Mouse (Mus musculus): ENCODE data around the gene Cdc42ep1. TPM values are rescaled to one million over a fixed set of nuclear protein-coding genes. Genes with fewer than 3 reads are reported as not detected.

The Cdc42ep1 gene
- polyA plus RNA-seq, 1 experiment from 2014 or later: 10.7 TPM

GRCm38 (mm10) chr15:78868826-78869233 is 26.4 kb downstream of the Cdc42ep1 start:
- 35% methylated on average over 7 of the region's 7 CpGs for WGBS
- ATAC-seq (ENCODE audit: low FRiP score) (peak; percentile 35; the same call in 1 of the 2 replicates), DNase-seq (ENCODE audit: low spot score) (peak; percentile 28)
- H3K4me1 ChIP-seq (replicated peaks; ENCODE audit: control insufficient read depth, insufficient read depth, low read length): no peaks in the 10 kb centered on the region; the same call in 1 of the 2 replicates
- peak overlapping the region; percentile 71 for H3K27ac ChIP-seq
- H3K27me3 ChIP-seq (ENCODE audit: control insufficient read depth, insufficient read depth, low read length): no peaks in the 10 kb centered on the region
- H3K9me3 ChIP-seq (ENCODE audit: control insufficient read depth, low read length): no peaks in the 10 kb centered on the region
- no peak overlapping the region for H3K4me3 ChIP-seq (replicated peaks; ENCODE audit: low read length)
- H3K9ac ChIP-seq: no peak overlapping the region
- no peak overlapping the region for H3K4me2 ChIP-seq (replicated peaks)
- no peaks in the 10 kb centered on the region for H3K36me3 ChIP-seq (replicated peaks; ENCODE audit: control insufficient read depth, insufficient read depth)

GRCm38 (mm10) chr15:78869775-78870174 is 27.4 kb downstream of the Cdc42ep1 start:
- peak; percentile 82 for DNase-seq (ENCODE audit: low spot score)
- H3K4me3 ChIP-seq (replicated peaks; ENCODE audit: low read length): no peak overlapping the region
- H3K27ac ChIP-seq: no peak overlapping the region
- H3K9me3 ChIP-seq (ENCODE audit: control insufficient read depth, low read length): no peaks in the 10 kb centered on the region
- H3K27me3 ChIP-seq (ENCODE audit: control insufficient read depth, insufficient read depth, low read length): no peaks in the 10 kb centered on the region
- no peaks in the 10 kb centered on the region; the same call in 1 of the 2 replicates for H3K4me1 ChIP-seq (replicated peaks; ENCODE audit: control insufficient read depth, insufficient read depth, low read length)
- H3K36me3 ChIP-seq (replicated peaks; ENCODE audit: control insufficient read depth, insufficient read depth): no peaks in the 10 kb centered on the region
- ATAC-seq (ENCODE audit: low FRiP score): no peak
- no peak overlapping the region for H3K4me2 ChIP-seq (replicated peaks)
- 24% methylated on average over 6 of the region's 6 CpGs for WGBS
- H3K9ac ChIP-seq: no peak overlapping the region

- no peaks in the 10 kb centered on the region for H3K36me3 ChIP-seq (replicated peaks; ENCODE audit: control insufficient read depth, insufficient read depth)
- peak; percentile 37 for DNase-seq (ENCODE audit: low spot score)
- peaks cover 11% of the 10 kb centered on the region for H3K4me1 ChIP-seq (replicated peaks; ENCODE audit: control insufficient read depth, insufficient read depth, low read length)
- no peak for ATAC-seq (ENCODE audit: low FRiP score)
- no peak overlapping the region for H3K27ac ChIP-seq
- no peaks in the 10 kb centered on the region for H3K27me3 ChIP-seq (ENCODE audit: control insufficient read depth, insufficient read depth, low read length)
- 63% methylated on average over 5 of the region's 5 CpGs for WGBS
- H3K4me3 ChIP-seq (replicated peaks; ENCODE audit: low read length): no peak overlapping the region
- H3K4me2 ChIP-seq (replicated peaks): no peak overlapping the region
- no peaks in the 10 kb centered on the region for H3K9me3 ChIP-seq (ENCODE audit: control insufficient read depth, low read length)
- no peak overlapping the region for H3K9ac ChIP-seq
These were observed 29.7 kb downstream of the Cdc42ep1 start for GRCm38 (mm10) chr15:78872021-78872608.

GRCm38 (mm10) chr15:78873803-78874435 is 31.5 kb downstream of the Cdc42ep1 start:
- no peaks in the 10 kb centered on the region for H3K36me3 ChIP-seq (replicated peaks; ENCODE audit: control insufficient read depth, insufficient read depth)
- H3K4me3 ChIP-seq (replicated peaks; ENCODE audit: low read length): no peak overlapping the region
- H3K27ac ChIP-seq: no peak overlapping the region
- no peaks in the 10 kb centered on the region for H3K27me3 ChIP-seq (ENCODE audit: control insufficient read depth, insufficient read depth, low read length)
- no peaks in the 10 kb centered on the region for H3K9me3 ChIP-seq (ENCODE audit: control insufficient read depth, low read length)
- no peak for DNase-seq (ENCODE audit: low spot score)
- H3K4me1 ChIP-seq (replicated peaks; ENCODE audit: control insufficient read depth, insufficient read depth, low read length): peaks cover 17% of the 10 kb centered on the region
- H3K9ac ChIP-seq: no peak overlapping the region
- 50% methylated on average over 13 of the region's 13 CpGs for whole genome bisulfite sequencing
- ATAC-seq (ENCODE audit: low FRiP score): no peak
- H3K4me2 ChIP-seq (replicated peaks): no peak overlapping the region

- 77% methylated on average over 8 of the region's 8 CpGs for WGBS
- Histone ChIP-seq H3K27ac (peak overlapping the region; percentile 99; the same call in 1 of the 2 replicates), H3K4me1 (replicated peaks; ENCODE audit: control insufficient read depth, insufficient read depth, low read length) (peaks cover 23% of the 10 kb centered on the region)
These were observed 32.6 kb downstream of the Cdc42ep1 start for GRCm38 (mm10) chr15:78874989-78875388.

GRCm38 (mm10) chr15:78875537-78875936 is 33.1 kb downstream of the Cdc42ep1 start:
- H3K4me3 ChIP-seq (replicated peaks; ENCODE audit: low read length): peak overlapping the region; percentile 69; the same call in 1 of the 2 replicates
- H3K36me3 ChIP-seq (replicated peaks; ENCODE audit: control insufficient read depth, insufficient read depth): peaks cover 9% of the 10 kb centered on the region; the same call in 1 of the 2 replicates
- peak overlapping the region; percentile 87 for H3K4me2 ChIP-seq (replicated peaks)
- H3K27ac ChIP-seq: peak overlapping the region; percentile 99
- no peaks in the 10 kb centered on the region for H3K9me3 ChIP-seq (ENCODE audit: control insufficient read depth, low read length)
- 81% methylated on average over 5 of the region's 5 CpGs for WGBS
- DNase-seq (ENCODE audit: low spot score) (no peak), ATAC-seq (ENCODE audit: low FRiP score) (no peak)
- H3K27me3 ChIP-seq (ENCODE audit: control insufficient read depth, insufficient read depth, low read length): no peaks in the 10 kb centered on the region
- H3K4me1 ChIP-seq (replicated peaks; ENCODE audit: control insufficient read depth, insufficient read depth, low read length): peaks cover 23% of the 10 kb centered on the region
- peak overlapping the region; percentile 82 for H3K9ac ChIP-seq

More at GRCm38 (mm10) chr15:78874989-78875388, 32.6 kb downstream of the Cdc42ep1 start:
- H3K9me3 ChIP-seq (ENCODE audit: control insufficient read depth, low read length): no peaks in the 10 kb centered on the region
- no peak overlapping the region for H3K9ac ChIP-seq
- no peaks in the 10 kb centered on the region for H3K27me3 ChIP-seq (ENCODE audit: control insufficient read depth, insufficient read depth, low read length)
- H3K36me3 ChIP-seq (replicated peaks; ENCODE audit: control insufficient read depth, insufficient read depth): 0 out of 2 replicates have a peak, but pooled peaks cover 4% of the 10 kb centered on the region
- H3K4me3 ChIP-seq (replicated peaks; ENCODE audit: low read length): no peak overlapping the region
- H3K4me2 ChIP-seq (replicated peaks): no peak overlapping the region
- DNase-seq (ENCODE audit: low spot score) (no peak), ATAC-seq (ENCODE audit: low FRiP score) (no peak)

- ATAC-seq (ENCODE audit: low FRiP score): peak; percentile 28; the same call in 1 of the 2 replicates
- peak overlapping the region; percentile 82 for H3K9ac ChIP-seq
- H3K4me2 ChIP-seq (replicated peaks): peak overlapping the region; percentile 87
- H3K36me3 ChIP-seq (replicated peaks; ENCODE audit: control insufficient read depth, insufficient read depth): peaks cover 16% of the 10 kb centered on the region
- 3% methylated on average over 17 of the region's 17 CpGs for WGBS
- peak overlapping the region; percentile 99 for H3K27ac ChIP-seq
- peaks cover 23% of the 10 kb centered on the region for H3K4me1 ChIP-seq (replicated peaks; ENCODE audit: control insufficient read depth, insufficient read depth, low read length)
- no peaks in the 10 kb centered on the region for H3K9me3 ChIP-seq (ENCODE audit: control insufficient read depth, low read length)
- H3K27me3 ChIP-seq (ENCODE audit: control insufficient read depth, insufficient read depth, low read length): no peaks in the 10 kb centered on the region
- peak overlapping the region; percentile 69 for H3K4me3 ChIP-seq (replicated peaks; ENCODE audit: low read length)
- peak; percentile 83 for DNase-seq (ENCODE audit: low spot score)
These were observed 33.9 kb downstream of the Cdc42ep1 start for GRCm38 (mm10) chr15:78876258-78876696.

- peak; percentile 98 for DNase-seq (ENCODE audit: low spot score)
- H3K4me3 ChIP-seq (replicated peaks; ENCODE audit: low read length): peak within 1 kb of the TSS; percentile 69
- H3K4me2 ChIP-seq (replicated peaks): peak within 1 kb of the TSS; percentile 87
- 1% methylated on average over 54 of the region's 95 CpGs for WGBS
- H3K9ac ChIP-seq: peak within 1 kb of the TSS; percentile 82
- H3K27ac ChIP-seq: peak within 1 kb of the TSS; percentile 99
- peaks cover 23% of the 10 kb centered on the region for H3K4me1 ChIP-seq (replicated peaks; ENCODE audit: control insufficient read depth, insufficient read depth, low read length)
- peaks cover 26% of the 10 kb centered on the region for H3K36me3 ChIP-seq (replicated peaks; ENCODE audit: control insufficient read depth, insufficient read depth)
- H3K27me3 ChIP-seq (ENCODE audit: control insufficient read depth, insufficient read depth, low read length): no peaks in the 10 kb centered on the region
- no peaks in the 10 kb centered on the region for H3K9me3 ChIP-seq (ENCODE audit: control insufficient read depth, low read length)
- peak; percentile 90 for ATAC-seq (ENCODE audit: low FRiP score)
These were observed 34.8 kb downstream of the Cdc42ep1 start, which contains the start of gene Gga1 for GRCm38 (mm10) chr15:78876991-78877809. Gene Gga1, plus strand, starts transcription at chr15:78877190.
